Mouse (Mus musculus) neural tube, embryonic 12.5 days (tissue): Measurements from ENCODE around the gene Ceacam10. TPM values are rescaled to one million over a fixed set of nuclear protein-coding genes. Genes with fewer than 3 reads are reported as not detected.
"Not testable (repeated sequence)": the region's sequence is repeated elsewhere in the genome, so short reads cannot be mapped to it uniquely, and the experiment has no call there.

Experiments
- ATAC-seq: fragments of 200-750 bp; cut with Nextera tagmentation; 2 replicates; pipeline ENCODE4 v1.8.0; 2017; ENCODE audit warnings: low read depth, mild to moderate bottlenecking, moderate TSS enrichment, moderate library complexity; ENCODE audit not compliant: low FRiP score
- H3K27ac ChIP-seq: fragments of 300-500 bp; sonication (generic); 2 replicates; pipeline ENCODE4 v1.5.1; 2016
- H3K27me3 ChIP-seq: fragments of 300-500 bp; sonication (generic); replicated peaks from 2 replicates; pipeline ENCODE4 v1.6.1; 2016; ENCODE audit warnings: mild to moderate bottlenecking
- H3K36me3 ChIP-seq: fragments of 300-500 bp; sonication (generic); 2 replicates; pipeline ENCODE4 v1.6.1; 2016; ENCODE audit warnings: mild to moderate bottlenecking
- H3K4me1 ChIP-seq: fragments of 300-500 bp; sonication (generic); 2 replicates; pipeline ENCODE4 v1.6.1; 2016
- H3K4me2 ChIP-seq: fragments of 300-500 bp; sonication (generic); replicated peaks from 2 replicates; pipeline ENCODE4 v1.6.1; 2016; ENCODE audit warnings: mild to moderate bottlenecking
- H3K4me3 ChIP-seq: fragments of 300-500 bp; sonication (generic); 2 replicates; pipeline ENCODE4 v1.5.1; 2016
- H3K9ac ChIP-seq: fragments of 300-500 bp; sonication (generic); 2 replicates; pipeline ENCODE4 v1.6.1; 2016; ENCODE audit warnings: mild to moderate bottlenecking
- H3K9me3 ChIP-seq: fragments of 300-500 bp; sonication (generic); 2 replicates; pipeline ENCODE4 v1.6.1; 2016; ENCODE audit warnings: mild to moderate bottlenecking
- WGBS: fragments of 180-500 bp; shearing (Covaris S2); methylation state at CpG from one replicate; pipeline ENCODE4 v1.1.7; 2016; 5-methylcytosine and 5-hydroxymethylcytosine counted together
- polyA plus RNA-seq: library from polyadenylated mRNA; unstranded; fragments of >200 nt; fragmentation: Nextera tagmentation; extraction: Ambion mirVana; gene quantifications from 2 replicates; pipeline ENCODE4 v1.2.1, GENCODE M21; 2016

The Ceacam10 gene
- not detected in 2 replicates for polyA plus RNA-seq

- H3K4me1 ChIP-seq, ATAC-seq, H3K27ac ChIP-seq, H3K9me3 ChIP-seq, H3K9ac ChIP-seq, H3K4me3 ChIP-seq, H3K27me3 ChIP-seq, H3K4me2 ChIP-seq, H3K36me3 ChIP-seq: not testable (repeated sequence)
- 53% methylated on average over 4 of the region's 4 CpGs for WGBS
These were observed at the start of gene Ceacam10 for GRCm38 (mm10) chr7:24776918-24777317. Ceacam10 (plus strand) TSS chr7:24777206.

GRCm38 (mm10) chr7:24735970-24736670, 40.9 kb upstream of the Ceacam10 start:
- 18% methylated on average over 17 of the region's 17 CpGs for WGBS
- Histone ChIP-seq H3K4me2 (peak overlapping the region; percentile 43), H3K9me3 (no peaks in the 10 kb centered on the region; the same call in 1 of the 2 replicates), H3K4me3 (no peak overlapping the region), H3K27me3 (no peaks in the 10 kb centered on the region), H3K27ac (no peak overlapping the region), H3K9ac (no peak overlapping the region), H3K36me3 (no peaks in the 10 kb centered on the region), H3K4me1 (no peaks in the 10 kb centered on the region)
- ATAC-seq, result peak; percentile 66

DNA sequence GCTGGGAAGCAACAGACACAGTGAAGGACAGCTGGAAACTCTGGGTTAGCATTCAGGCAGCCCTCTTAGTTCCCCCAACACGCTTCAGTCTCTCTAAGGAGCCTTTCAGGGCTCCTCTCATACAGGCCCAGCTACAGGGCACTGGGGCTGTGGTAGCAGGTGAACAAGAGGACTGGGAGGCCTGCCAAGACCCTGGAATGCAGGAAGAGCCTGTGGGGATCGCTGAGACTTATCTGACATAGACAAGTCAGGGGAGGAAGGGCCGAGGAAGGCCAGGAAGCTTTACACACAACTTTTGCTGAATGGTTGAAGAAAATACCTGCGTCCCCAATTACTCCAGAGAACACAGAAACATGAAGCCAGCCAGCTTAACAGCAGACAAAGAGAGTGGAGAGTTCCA, 26.3 kb upstream of the Ceacam10 start:
- Histone ChIP-seq H3K9me3 (no peaks in the 10 kb centered on the region), H3K9ac (no peak overlapping the region), H3K4me2 (no peak overlapping the region), H3K27ac (no peak overlapping the region), H3K36me3 (no peaks in the 10 kb centered on the region), H3K27me3 (no peaks in the 10 kb centered on the region), H3K4me1 (no peaks in the 10 kb centered on the region), H3K4me3 (no peak overlapping the region)
- ATAC-seq, result no peak
- 66% methylated on average over 4 of the region's 4 CpGs for WGBS

DNA sequence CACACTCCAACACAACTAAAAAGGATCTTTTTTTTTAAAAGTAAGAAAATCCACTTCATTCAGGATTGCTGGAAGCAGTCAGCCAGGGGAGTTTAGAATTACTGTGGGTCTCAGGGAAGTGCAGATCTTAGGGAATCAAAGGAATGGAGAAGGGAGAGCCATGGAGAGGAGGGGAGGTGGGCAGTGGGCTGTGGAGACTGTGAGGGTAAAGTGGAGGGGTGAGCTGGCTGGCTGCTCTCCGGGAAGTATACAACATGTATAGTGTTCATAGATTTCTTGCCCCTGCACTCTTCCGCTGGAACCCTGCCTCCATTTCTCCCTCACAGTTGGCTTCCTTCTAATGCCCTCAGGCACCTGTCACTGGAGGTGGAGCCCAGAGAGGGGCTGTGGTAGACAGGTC, 25.4 kb upstream of the Ceacam10 start:
- H3K4me1 ChIP-seq, result no peaks in the 10 kb centered on the region
- 74% methylated on average over 2 of the region's 2 CpGs for WGBS
- no peaks in the 10 kb centered on the region for H3K9me3 ChIP-seq
- H3K27me3 ChIP-seq, result no peaks in the 10 kb centered on the region
- H3K9ac ChIP-seq, result no peak overlapping the region
- H3K36me3 ChIP-seq, result no peaks in the 10 kb centered on the region
- H3K4me2 ChIP-seq, result no peak overlapping the region
- no peak overlapping the region for H3K27ac ChIP-seq
- no peak overlapping the region for H3K4me3 ChIP-seq
- no peak for ATAC-seq

DNA sequence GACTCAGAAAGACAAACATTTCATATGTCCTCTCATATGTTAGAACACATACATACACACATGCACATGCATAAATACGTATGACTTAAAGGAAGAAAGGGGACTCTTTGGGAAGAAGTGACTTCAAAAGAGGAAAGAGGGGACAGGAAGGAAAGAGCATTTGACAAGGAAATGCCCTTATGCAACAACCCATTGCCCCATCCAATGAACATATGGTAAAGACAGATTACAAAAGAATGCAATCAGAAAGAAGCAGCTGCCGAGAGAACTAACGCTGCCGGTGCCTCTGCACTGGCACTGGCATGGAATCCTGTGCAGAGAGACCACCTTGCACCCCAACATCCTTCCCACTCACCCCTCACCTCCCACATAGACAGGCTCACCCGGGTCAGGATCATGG, 23.5 kb upstream of the Ceacam10 start:
- Histone ChIP-seq H3K27ac (no peak overlapping the region), H3K4me3 (no peak overlapping the region), H3K36me3 (no peaks in the 10 kb centered on the region), H3K9me3 (no peaks in the 10 kb centered on the region), H3K4me1 (no peaks in the 10 kb centered on the region), H3K27me3 (no peaks in the 10 kb centered on the region), H3K9ac (no peak overlapping the region), H3K4me2 (no peak overlapping the region)
- no peak for ATAC-seq
- whole genome bisulfite sequencing, result 86% methylated on average over 5 of the region's 5 CpGs

GRCm38 (mm10) chr7:24758520-24758919, 18.5 kb upstream of the Ceacam10 start:
- Histone ChIP-seq H3K4me3 (no peak overlapping the region), H3K27me3 (no peaks in the 10 kb centered on the region), H3K9me3 (no peaks in the 10 kb centered on the region), H3K9ac (no peak overlapping the region), H3K4me2 (no peak overlapping the region), H3K4me1 (no peaks in the 10 kb centered on the region), H3K27ac (no peak overlapping the region), H3K36me3 (no peaks in the 10 kb centered on the region)
- WGBS, result 88% methylated on average over 1 of the region's 1 CpGs
- ATAC-seq, result no peak

DNA sequence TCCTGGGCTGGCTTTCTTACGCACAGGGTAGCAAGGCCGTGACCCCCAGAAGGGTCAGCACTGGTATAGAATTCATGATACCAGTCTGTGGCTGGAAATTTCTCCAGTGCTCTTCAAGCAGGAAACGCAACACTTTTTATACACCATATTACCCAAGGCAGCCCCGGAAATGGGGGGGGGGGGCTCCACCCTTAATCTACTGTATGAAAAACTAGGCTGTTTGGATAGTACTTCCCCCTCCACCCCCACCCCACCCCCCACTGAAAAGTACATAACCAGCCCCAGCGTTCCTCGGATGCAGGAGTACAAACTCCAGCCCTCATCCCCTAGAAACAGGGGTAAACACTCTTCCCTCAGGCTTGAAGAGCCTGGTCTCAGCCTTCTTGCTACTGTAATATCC, 16.8 kb upstream of the Ceacam10 start, which contains the start of gene Cd177:
Gene Cd177, minus strand, starts transcription at position 101 of the 400 bp plus-strand sequence.
- ATAC-seq, result no peak
- Histone ChIP-seq H3K27me3 (no peaks in the 10 kb centered on the region), H3K4me3 (no peak within 1 kb of the TSS), H3K9ac (no peak within 1 kb of the TSS), H3K36me3 (no peaks in the 10 kb centered on the region), H3K27ac (no peak within 1 kb of the TSS), H3K4me1 (no peaks in the 10 kb centered on the region), H3K9me3 (no peaks in the 10 kb centered on the region), H3K4me2 (no peak within 1 kb of the TSS)
- WGBS, result 77% methylated on average over 6 of the region's 6 CpGs

GRCm38 (mm10) chr7:24761161-24761560, 15.8 kb upstream of the Ceacam10 start:
- Histone ChIP-seq H3K4me2 (no peak overlapping the region), H3K9ac (no peak overlapping the region), H3K27ac (no peak overlapping the region), H3K4me3 (no peak overlapping the region), H3K27me3 (no peaks in the 10 kb centered on the region), H3K36me3 (no peaks in the 10 kb centered on the region), H3K4me1 (no peaks in the 10 kb centered on the region), H3K9me3 (no peaks in the 10 kb centered on the region)
- WGBS, result 80% methylated on average over 6 of the region's 6 CpGs
- no peak for ATAC-seq

GRCm38 (mm10) chr7:24762574-24762973, 14.4 kb upstream of the Ceacam10 start:
- Histone ChIP-seq H3K4me3 (no peak overlapping the region), H3K9ac (no peak overlapping the region), H3K27ac (no peak overlapping the region), H3K4me2 (no peak overlapping the region), H3K27me3 (no peaks in the 10 kb centered on the region), H3K4me1 (no peaks in the 10 kb centered on the region), H3K9me3 (no peaks in the 10 kb centered on the region), H3K36me3 (no peaks in the 10 kb centered on the region)
- ATAC-seq, result no peak
- WGBS, result 90% methylated on average over 8 of the region's 8 CpGs

GRCm38 (mm10) chr7:24771361-24771760, 5.6 kb upstream of the Ceacam10 start:
- no peaks in the 10 kb centered on the region for H3K9me3 ChIP-seq
- H3K27me3 ChIP-seq, result no peaks in the 10 kb centered on the region
- no peak overlapping the region for H3K9ac ChIP-seq
- no peak overlapping the region for H3K4me2 ChIP-seq
- no peaks in the 10 kb centered on the region for H3K36me3 ChIP-seq
- H3K4me1 ChIP-seq, result no peaks in the 10 kb centered on the region
- no peak overlapping the region for H3K4me3 ChIP-seq
- ATAC-seq, result no peak
- no peak overlapping the region for H3K27ac ChIP-seq

DNA sequence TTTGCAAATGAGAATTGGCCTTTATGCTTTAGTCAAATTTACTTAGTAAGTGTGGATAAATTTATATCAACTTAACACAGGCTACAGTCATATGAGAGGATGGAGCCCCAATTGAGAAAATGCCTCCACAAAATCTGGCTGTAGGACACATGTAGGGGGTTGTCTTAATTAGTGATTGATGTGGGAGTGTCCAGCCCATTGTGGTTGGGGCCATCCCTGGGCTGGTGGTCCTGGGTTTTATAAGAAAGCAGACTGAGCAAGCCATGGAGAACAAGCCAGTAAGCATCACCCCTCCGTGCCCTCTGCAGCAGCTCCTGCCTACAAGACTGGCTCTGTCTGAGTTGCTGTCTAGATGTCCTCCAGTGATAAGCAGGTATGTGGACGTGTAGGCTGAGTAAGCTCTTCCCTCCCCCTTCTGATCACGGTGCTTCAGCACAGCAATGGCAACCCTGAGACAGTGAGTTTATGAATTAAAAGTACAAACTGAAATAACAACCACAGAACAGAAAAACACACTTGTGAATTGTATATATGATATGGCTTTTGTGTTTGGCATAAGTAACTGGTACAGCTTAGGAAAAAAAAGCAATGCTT, 3.0 kb upstream of the Ceacam10 start:
- Histone ChIP-seq H3K27ac (no peak overlapping the region), H3K36me3 (no peaks in the 10 kb centered on the region), H3K4me2 (no peak overlapping the region), H3K9me3 (no peaks in the 10 kb centered on the region), H3K4me3 (no peak overlapping the region), H3K27me3 (no peaks in the 10 kb centered on the region), H3K4me1 (no peaks in the 10 kb centered on the region), H3K9ac (no peak overlapping the region)
- WGBS, result 74% methylated on average over 3 of the region's 3 CpGs
- ATAC-seq, result no peak

DNA sequence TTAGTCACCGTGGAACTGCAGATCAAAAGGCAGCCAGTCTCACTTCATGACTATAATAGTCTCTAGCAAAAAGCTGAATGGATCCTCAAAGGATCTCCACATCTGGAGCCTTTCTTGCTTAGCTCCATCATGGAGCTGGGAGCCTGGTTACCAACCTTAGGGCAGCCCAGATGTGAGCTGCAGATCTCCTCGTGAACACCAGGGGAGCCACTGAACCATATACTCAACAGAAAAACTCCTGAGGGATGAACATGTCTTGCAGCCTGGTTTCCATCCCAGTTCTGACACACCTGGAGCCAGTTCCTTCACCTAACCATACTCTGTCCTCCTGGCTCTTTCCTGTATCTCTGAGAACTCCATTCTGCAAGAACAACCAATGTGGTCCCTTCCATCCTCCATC, 861 bp upstream of the Ceacam10 start:
- no peaks in the 10 kb centered on the region for H3K9me3 ChIP-seq
- WGBS, result 72% methylated on average over 2 of the region's 2 CpGs
- H3K4me1 ChIP-seq, result no peaks in the 10 kb centered on the region

DNA sequence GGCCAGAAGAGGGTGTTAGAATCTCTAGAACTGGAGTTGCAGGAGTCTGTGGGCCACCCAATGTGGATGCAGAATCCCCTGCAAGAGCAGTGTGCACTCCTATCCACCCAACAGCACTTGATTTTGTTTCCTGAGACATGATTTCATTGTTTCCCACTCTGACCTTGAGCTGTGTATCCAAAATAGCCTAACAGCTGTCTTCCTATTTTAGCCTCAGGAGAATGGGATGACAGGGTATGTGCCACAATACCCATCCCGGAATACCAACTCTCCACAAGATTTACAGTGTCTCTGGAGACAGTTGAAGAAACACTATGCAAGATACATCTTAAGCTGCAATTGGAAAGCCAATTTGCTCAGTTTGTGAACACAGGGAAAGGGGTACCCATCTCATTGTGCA, 20.9 kb downstream of the Ceacam10 start:
- ATAC-seq, result no peak
- H3K27me3 ChIP-seq, result no peaks in the 10 kb centered on the region
- no peak overlapping the region for H3K27ac ChIP-seq
- no peaks in the 10 kb centered on the region for H3K36me3 ChIP-seq
- no peak overlapping the region for H3K4me3 ChIP-seq
- H3K9me3 ChIP-seq, result peaks cover 23% of the 10 kb centered on the region; the same call in 1 of the 2 replicates
- 92% methylated on average over 1 of the region's 1 CpGs for WGBS
- H3K9ac ChIP-seq, result no peak overlapping the region
- no peak overlapping the region for H3K4me2 ChIP-seq
- no peaks in the 10 kb centered on the region for H3K4me1 ChIP-seq

More for the DNA sequence above, 861 bp upstream of the Ceacam10 start:
- H3K9ac ChIP-seq, result no peak overlapping the region
- H3K4me3 ChIP-seq, result no peak overlapping the region
- no peak overlapping the region for H3K27ac ChIP-seq
- ATAC-seq, result no peak
- H3K4me2 ChIP-seq, result no peak overlapping the region
- H3K27me3 ChIP-seq, result no peaks in the 10 kb centered on the region
- no peaks in the 10 kb centered on the region for H3K36me3 ChIP-seq
